Mouse (Mus musculus) MEL (cell line): ENCODE measurements around the gene Metrn.

Source experiments
- CTCF ChIP-seq, 3 experiments: IDR thresholded peaks in 2 of 3; conservative IDR thresholded peaks in 1 of 3; 2 replicates each; pipeline ENCODE4 v1.5.1; 2011 to 2012; ENCODE audit warnings: low read length in 3 of 3, low read depth in 2 of 3, mild to moderate bottlenecking in 2 of 3, improper control_type of control experiment in 1 of 3, inconsistent platforms in 1 of 3, mixed read lengths in 1 of 3, moderate library complexity in 1 of 3; ENCODE audit not compliant: control insufficient read depth in 1 of 3, insufficient read depth in 1 of 3, poor library complexity in 1 of 3, severe bottlenecking in 1 of 3
- E2F4 ChIP-seq: IDR thresholded peaks from 2 replicates; pipeline ENCODE4 v1.6.1; 2011; ENCODE audit warnings: low read depth, low read length, improper control_type of control experiment, borderline replicate concordance
- ELF1 ChIP-seq: IDR thresholded peaks from 2 replicates; pipeline ENCODE4 v1.6.1; 2014; ENCODE audit warnings: low read depth, mild to moderate bottlenecking, inconsistent platforms, low read length, improper control_type of control experiment, moderate library complexity
- EP300 ChIP-seq, 2 experiments: IDR thresholded peaks; 2 replicates each; pipeline ENCODE4 v1.6.1; 2011; ENCODE audit warnings: improper control_type of control experiment in 2 of 2, low read length in 2 of 2, low read depth in 1 of 2, mild to moderate bottlenecking in 1 of 2
- MAFK ChIP-seq: IDR thresholded peaks from 2 replicates; pipeline ENCODE4 v1.6.1; 2011; ENCODE audit warnings: low read depth, mild to moderate bottlenecking, low read length, improper control_type of control experiment, borderline replicate concordance
- MAX ChIP-seq: IDR thresholded peaks from 2 replicates; pipeline ENCODE4 v1.6.1; 2011; ENCODE audit warnings: low read length, improper control_type of control experiment
- MEF2A ChIP-seq: IDR thresholded peaks from 2 replicates; pipeline ENCODE4 v1.6.1; 2014; ENCODE audit warnings: low read depth, mild to moderate bottlenecking, inconsistent platforms, low read length, improper control_type of control experiment; ENCODE audit not compliant: poor library complexity, insufficient replicate concordance, severe bottlenecking; ENCODE audit errors: extremely low read depth
- POLR2A ChIP-seq, 2 experiments: IDR thresholded peaks; 2 replicates each; pipeline ENCODE4 v1.6.1; 2011 to 2012; ENCODE audit warnings: low read length in 2 of 2, mild to moderate bottlenecking in 2 of 2, control low read depth in 1 of 2, improper control_type of control experiment in 1 of 2, low read depth in 1 of 2, moderate library complexity in 1 of 2; ENCODE audit not compliant: control insufficient read depth in 1 of 2, insufficient read depth in 1 of 2, poor library complexity in 1 of 2
- POLR2AphosphoS5 ChIP-seq: IDR thresholded peaks from 2 replicates; pipeline ENCODE4 v1.6.1; 2012; ENCODE audit warnings: low read depth, borderline replicate concordance, mild to moderate bottlenecking, inconsistent platforms, low read length, moderate library complexity, mixed read lengths
- RAD21 ChIP-seq: IDR thresholded peaks from 2 replicates; pipeline ENCODE4 v1.6.1; 2011; ENCODE audit warnings: mild to moderate bottlenecking, low read depth, low read length, improper control_type of control experiment
- TAL1 ChIP-seq: IDR thresholded peaks from 2 replicates; pipeline ENCODE4 v1.6.1; 2012; ENCODE audit warnings: mild to moderate bottlenecking, inconsistent platforms, low read length, moderate library complexity, mixed read lengths
- UBTF ChIP-seq: IDR thresholded peaks from 2 replicates; pipeline ENCODE4 v1.6.1; 2012; ENCODE audit warnings: low read depth, mild to moderate bottlenecking, inconsistent platforms, low read length, improper control_type of control experiment, moderate library complexity, borderline replicate concordance; ENCODE audit not compliant: insufficient read depth
- USF1 ChIP-seq: IDR thresholded peaks from 2 replicates; pipeline ENCODE4 v1.6.1; 2014; ENCODE audit warnings: low read depth, mild to moderate bottlenecking, inconsistent platforms, low read length, improper control_type of control experiment, moderate library complexity
- ZKSCAN1 ChIP-seq: IDR thresholded peaks from 2 replicates; pipeline ENCODE4 v1.6.1; 2012; ENCODE audit warnings: low read depth, mild to moderate bottlenecking, inconsistent platforms, low read length, improper control_type of control experiment, moderate library complexity

GRCm38 (mm10) chr17:25830806-25831431, 34.0 kb upstream of the Metrn start:
- no peak for TF ChIP-seq ELF1
- 0 out of 4 replicates have a peak, but pooled peaks of 1 of the 2 experiments have one; percentile 5 for TF ChIP-seq POLR2A (IDR thresholded peaks at IDR 0.05; ENCODE audit: control insufficient read depth in 1 of 2, insufficient read depth in 1 of 2, low read depth in 1 of 2, low read length in 2 of 2, poor library complexity in 1 of 2)
- no peak for TF ChIP-seq USF1
- TF ChIP-seq CTCF (IDR thresholded peaks at IDR 0.05 in 2 of 3, conservative IDR thresholded peaks at IDR 0.05 in 1 of 3; ENCODE audit: control insufficient read depth in 1 of 3, insufficient read depth in 1 of 3, low read depth in 2 of 3, low read length in 3 of 3, poor library complexity in 1 of 3, severe bottlenecking in 1 of 3): no peak
- TF ChIP-seq E2F4: no peak
- TF ChIP-seq MAX: no peak
- TF ChIP-seq POLR2AphosphoS5: no peak
- TF ChIP-seq MAFK: no peak
- no peak for TF ChIP-seq UBTF
- TF ChIP-seq ZKSCAN1: no peak
- no peak for TF ChIP-seq TAL1
- TF ChIP-seq EP300 (IDR thresholded peaks at IDR 0.05; ENCODE audit: low read depth in 1 of 2, low read length in 2 of 2): no peak
- TF ChIP-seq RAD21: no peak
- TF ChIP-seq MEF2A: no peak
